14 mouse cellular contexts compared by ENCODE assay signal in the genomic region with DNA sequence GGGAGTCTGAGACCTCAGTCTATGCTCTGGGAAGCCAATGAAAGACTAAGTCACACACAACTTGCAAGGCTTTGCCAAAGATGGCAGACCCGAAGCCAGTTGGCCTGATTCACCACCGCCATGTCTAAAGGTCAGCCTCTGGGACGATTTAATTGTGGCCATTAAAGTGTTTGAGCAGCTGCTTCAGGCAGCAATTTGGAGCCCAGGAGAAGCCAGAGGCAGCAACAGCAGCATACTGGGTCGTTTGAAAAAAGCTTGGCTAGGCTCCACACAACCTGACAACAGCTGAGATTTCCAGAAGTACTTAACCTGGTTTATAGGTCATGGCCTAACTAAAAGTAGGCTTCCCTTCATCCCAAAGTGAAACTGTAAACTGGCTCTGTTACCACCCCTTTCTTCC.
"Had no signal": no experiment of that assay in that cellular context is flagged by ENCODE, and none has a peak within 500 bp of the region (broad histone marks: within the 10 kb centered on the region; RNA-seq: fewer than 3 reads in every experiment).

No protein-coding gene starts in this region.

- DNase-seq: kidney, adult 8-10 months; kidney, postnatal 36 days; left cerebral cortex, postnatal 4 days; lung, embryonic 14.5 days; lung, postnatal 10 days; lung, postnatal 4 days; right cerebral cortex, postnatal 25 days; thymus, adult 18-20 months; thymus, postnatal 25 days had no signal

- H3K4me3 ChIP-seq: layer of hippocampus, adult 2 months; limb, embryonic 15.5 days; liver, embryonic 12.5 days; midbrain, embryonic 10.5 days; midbrain, embryonic 15.5 days had no signal

- H3K9ac ChIP-seq: limb, embryonic 15.5 days; liver, embryonic 12.5 days; lung, embryonic 14.5 days; midbrain, embryonic 15.5 days had no signal

- H3K9me3 ChIP-seq: limb, embryonic 15.5 days; liver, embryonic 12.5 days; midbrain, embryonic 10.5 days; midbrain, embryonic 15.5 days had no signal

- ATAC-seq: liver, embryonic 12.5 days; midbrain, embryonic 15.5 days had no signal

- H3K27me3 ChIP-seq: limb, embryonic 15.5 days; liver, embryonic 12.5 days; midbrain, embryonic 15.5 days had no signal

- H3K27ac ChIP-seq: layer of hippocampus, adult 2 months; limb, embryonic 15.5 days; liver, embryonic 12.5 days; midbrain, embryonic 10.5 days; midbrain, embryonic 15.5 days had no signal

- H3K4me1 ChIP-seq: limb, embryonic 15.5 days; liver, embryonic 12.5 days; midbrain, embryonic 10.5 days; midbrain, embryonic 15.5 days had no signal

- H3K4me2 ChIP-seq: limb, embryonic 15.5 days; liver, embryonic 12.5 days; lung, embryonic 14.5 days; midbrain, embryonic 15.5 days had no signal

- H3K36me3 ChIP-seq: limb, embryonic 15.5 days; liver, embryonic 12.5 days; midbrain, embryonic 10.5 days; midbrain, embryonic 15.5 days had no signal
